Mouse (Mus musculus): ENCODE measurements around the gene Gm6169. TPM values are rescaled to one million over a fixed set of nuclear protein-coding genes. Genes with fewer than 3 reads are reported as not detected.
"Not testable (repeated sequence)": the region's sequence is repeated elsewhere in the genome, so short reads cannot be mapped to it uniquely, and the experiment has no call there.

The Gm6169 gene
- 3.0 and 3.3 TPM in 2 replicates for polyA plus RNA-seq (2014; fragmentation: Nextera tagmentation; extraction: Ambion mirVana)

DNA sequence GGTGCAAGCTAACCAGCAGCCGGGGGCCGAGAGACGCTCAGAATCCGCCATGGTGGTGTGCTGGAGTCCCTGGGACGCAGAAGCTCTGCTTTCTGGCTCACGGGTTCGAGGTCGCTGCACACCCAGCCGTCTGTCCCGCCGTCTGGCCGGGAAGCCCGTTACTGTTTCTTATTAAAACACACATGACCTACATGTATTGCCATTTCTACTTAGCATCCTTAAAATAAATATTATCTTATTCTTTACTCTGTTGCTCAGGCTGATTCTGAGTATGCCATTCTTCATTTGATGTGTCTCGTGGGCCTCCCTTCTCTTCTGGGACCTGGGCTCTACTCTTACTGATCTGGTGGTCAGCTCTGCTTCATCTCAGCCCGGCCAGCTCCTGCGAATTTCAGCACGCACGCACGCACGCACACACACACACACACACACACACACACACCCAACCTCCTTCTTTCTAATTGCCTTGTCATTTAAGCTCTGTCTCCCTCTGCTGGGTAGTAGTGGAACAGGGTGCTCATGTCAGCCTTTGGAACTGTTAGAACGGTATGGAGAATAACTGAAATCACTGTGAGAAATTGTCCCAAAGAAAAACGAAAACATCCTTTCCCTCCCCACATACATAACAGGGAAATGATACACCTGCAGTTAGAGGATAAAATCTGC is at the start of gene Gm6169:
Gene Gm6169 (minus strand): TSS at position 51 of the 666 bp plus-strand sequence.
- WGBS (ENCODE audit: insufficient replicate concordance): 82% methylated on average over 22 of the region's 22 CpGs
- no peaks in the 10 kb centered on the region for H3K9me3 ChIP-seq (replicated peaks; ENCODE audit: control insufficient read depth, low read length)
- no peak for ATAC-seq (replicated peaks; ENCODE audit: insufficient number of reproducible peaks, low FRiP score, low TSS enrichment)

GRCm38 (mm10) chr13:97145834-97146233 is 46.8 kb upstream of the Gm6169 start:
- Histone ChIP-seq H3K9me3 (replicated peaks; ENCODE audit: control insufficient read depth, low read length) (no peaks in the 10 kb centered on the region), H3K9ac (ENCODE audit: low read depth, low read length) (no peak overlapping the region), H3K36me3 (ENCODE audit: control insufficient read depth, insufficient read depth, low read length) (peaks cover 8% of the 10 kb centered on the region; the same call in 1 of the 2 replicates), H3K27ac (ENCODE audit: low read depth, low read length) (no peak overlapping the region), H3K27me3 (ENCODE audit: control insufficient read depth, insufficient read depth, low read length) (no peaks in the 10 kb centered on the region), H3K4me3 (ENCODE audit: low read depth, low read length) (no peak overlapping the region), H3K4me2 (no peak overlapping the region), H3K4me1 (ENCODE audit: control insufficient read depth, insufficient read depth, low read length) (no peaks in the 10 kb centered on the region)
- WGBS (ENCODE audit: insufficient replicate concordance): 66% methylated on average over 4 of the region's 4 CpGs
- ATAC-seq (replicated peaks; ENCODE audit: insufficient number of reproducible peaks, low FRiP score, low TSS enrichment): no peak

More for the DNA sequence above, at the start of gene Gm6169:
- Histone ChIP-seq H3K27ac (ENCODE audit: low read depth, low read length) (no peak within 1 kb of the TSS), H3K9ac (ENCODE audit: low read depth, low read length) (no peak within 1 kb of the TSS), H3K4me2 (no peak within 1 kb of the TSS), H3K27me3 (ENCODE audit: control insufficient read depth, insufficient read depth, low read length) (no peaks in the 10 kb centered on the region), H3K4me1 (ENCODE audit: control insufficient read depth, insufficient read depth, low read length) (no peaks in the 10 kb centered on the region), H3K36me3 (ENCODE audit: control insufficient read depth, insufficient read depth, low read length) (no peaks in the 10 kb centered on the region), H3K4me3 (ENCODE audit: low read depth, low read length) (no peak within 1 kb of the TSS)

GRCm38 (mm10) chr13:97142321-97142720 is 43.3 kb upstream of the Gm6169 start:
- no peak overlapping the region for H3K4me2 ChIP-seq
- 81% methylated on average over 7 of the region's 7 CpGs for WGBS (ENCODE audit: insufficient replicate concordance)
- no peaks in the 10 kb centered on the region for H3K4me1 ChIP-seq (ENCODE audit: control insufficient read depth, insufficient read depth, low read length)
- no peak overlapping the region for H3K27ac ChIP-seq (ENCODE audit: low read depth, low read length)
- no peak overlapping the region for H3K4me3 ChIP-seq (ENCODE audit: low read depth, low read length)
- ATAC-seq (replicated peaks; ENCODE audit: insufficient number of reproducible peaks, low FRiP score, low TSS enrichment): no peak
- H3K27me3 ChIP-seq (ENCODE audit: control insufficient read depth, insufficient read depth, low read length): no peaks in the 10 kb centered on the region
- no peaks in the 10 kb centered on the region; the same call in 1 of the 2 replicates for H3K36me3 ChIP-seq (ENCODE audit: control insufficient read depth, insufficient read depth, low read length)
- H3K9me3 ChIP-seq (replicated peaks; ENCODE audit: control insufficient read depth, low read length): no peaks in the 10 kb centered on the region
- no peak overlapping the region for H3K9ac ChIP-seq (ENCODE audit: low read depth, low read length)

DNA sequence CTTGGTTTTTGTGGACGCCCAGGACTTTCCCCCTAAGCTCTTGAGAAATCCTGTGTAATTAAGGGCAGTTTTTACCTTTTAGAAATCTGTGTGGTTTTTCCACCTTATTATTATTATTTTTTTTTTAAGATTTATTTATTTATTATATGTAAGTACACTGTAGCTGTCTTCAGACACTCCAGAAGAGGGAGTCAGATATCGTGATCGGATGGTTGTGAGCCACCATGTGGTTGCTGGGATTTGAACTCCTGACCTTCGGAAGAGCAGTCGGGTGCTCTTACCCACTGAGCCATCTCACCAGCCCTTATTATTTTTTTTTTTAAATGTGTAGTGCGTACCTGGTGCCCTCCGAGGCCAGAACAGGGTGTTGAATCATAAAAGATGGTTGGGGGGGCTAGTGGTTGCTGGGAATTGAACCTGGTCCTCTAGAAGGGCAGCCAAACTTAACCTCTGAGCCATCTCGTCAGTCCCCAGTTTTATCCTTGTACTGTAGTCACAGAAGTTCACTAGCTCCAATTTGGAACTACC is 39.4 kb upstream of the Gm6169 start:
- not testable (repeated sequence) for H3K4me1 ChIP-seq (ENCODE audit: control insufficient read depth, insufficient read depth, low read length); H3K27ac ChIP-seq (ENCODE audit: low read depth, low read length); H3K27me3 ChIP-seq (ENCODE audit: control insufficient read depth, insufficient read depth, low read length); ATAC-seq (replicated peaks; ENCODE audit: insufficient number of reproducible peaks, low FRiP score, low TSS enrichment); H3K36me3 ChIP-seq (ENCODE audit: control insufficient read depth, insufficient read depth, low read length); H3K9me3 ChIP-seq (replicated peaks; ENCODE audit: control insufficient read depth, low read length)
- Histone ChIP-seq H3K4me2 (peak overlapping the region; percentile 54), H3K4me3 (ENCODE audit: low read depth, low read length) (peak overlapping the region; percentile 96), H3K9ac (ENCODE audit: low read depth, low read length) (peak overlapping the region; percentile 85)
- 31% methylated on average over 8 of the region's 8 CpGs for whole genome bisulfite sequencing (ENCODE audit: insufficient replicate concordance)

DNA sequence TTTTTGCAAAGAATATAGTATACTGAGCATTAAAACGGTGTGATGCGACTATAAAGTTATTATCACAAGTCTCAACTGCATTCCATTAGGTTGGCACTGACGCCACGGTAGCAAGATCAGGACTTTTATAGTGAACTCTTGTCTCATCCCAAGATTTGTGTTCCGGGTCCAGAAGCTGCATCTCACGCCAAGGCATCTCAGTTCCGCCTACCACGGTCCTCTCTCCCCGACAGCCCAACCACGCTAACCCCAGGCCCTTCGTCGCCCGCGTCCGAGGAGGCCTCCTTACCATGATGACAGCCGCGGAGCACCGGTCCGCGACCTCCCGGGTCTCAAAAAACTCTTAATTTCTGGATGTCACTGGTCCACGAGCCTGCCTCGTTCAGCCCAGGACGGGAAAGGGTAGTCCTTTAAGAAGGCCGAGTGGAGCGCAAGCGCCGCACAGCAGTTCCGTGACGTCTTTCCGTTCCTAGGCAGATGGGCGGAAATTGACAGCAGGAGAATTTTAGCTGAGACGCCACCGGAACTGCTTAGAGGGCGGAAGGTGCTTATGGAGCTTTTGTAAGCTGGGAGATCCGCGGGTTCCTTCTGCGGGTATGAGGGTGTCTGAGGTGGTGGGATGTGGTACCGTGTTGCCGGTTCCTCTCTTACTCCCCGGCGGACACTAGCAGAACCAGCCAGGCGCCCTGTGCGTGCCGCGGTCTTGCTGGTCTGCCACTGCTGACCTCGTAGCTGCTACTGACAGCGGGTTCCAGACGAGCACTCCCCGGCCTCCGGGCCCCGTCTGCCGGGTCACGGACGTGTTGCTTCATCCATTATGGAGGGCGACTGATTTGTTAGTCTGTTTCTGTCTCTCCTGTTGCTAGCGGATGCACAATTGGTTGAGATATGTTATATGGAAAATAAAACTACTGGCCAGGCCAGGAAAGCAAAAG is 38.7 kb upstream of the Gm6169 start, which contains the start of the genes Gfm2 and Nsa2:
Gene Gfm2 (plus strand): TSS at position 472 of the 935 bp plus-strand sequence.
Gene Nsa2 (minus strand): TSS at position 472 of the 935 bp plus-strand sequence.
- H3K4me1 ChIP-seq (ENCODE audit: control insufficient read depth, insufficient read depth, low read length): no peaks in the 10 kb centered on the region
- H3K9me3 ChIP-seq (replicated peaks; ENCODE audit: control insufficient read depth, low read length): no peaks in the 10 kb centered on the region
- H3K4me3 ChIP-seq (ENCODE audit: low read depth, low read length): peak within 1 kb of the TSS; percentile 96
- H3K27me3 ChIP-seq (ENCODE audit: control insufficient read depth, insufficient read depth, low read length): no peaks in the 10 kb centered on the region
- WGBS (ENCODE audit: insufficient replicate concordance): 1% methylated on average over 57 of the region's 57 CpGs
- H3K9ac ChIP-seq (ENCODE audit: low read depth, low read length): peak within 1 kb of the TSS; percentile 85
- peaks cover 7% of the 10 kb centered on the region; the same call in 1 of the 2 replicates for H3K36me3 ChIP-seq (ENCODE audit: control insufficient read depth, insufficient read depth, low read length)
- peak within 1 kb of the TSS; percentile 60 for H3K4me2 ChIP-seq
- peak; percentile 91 for ATAC-seq (replicated peaks; ENCODE audit: insufficient number of reproducible peaks, low FRiP score, low TSS enrichment)
- H3K27ac ChIP-seq (ENCODE audit: low read depth, low read length): peak within 1 kb of the TSS; percentile 78

DNA sequence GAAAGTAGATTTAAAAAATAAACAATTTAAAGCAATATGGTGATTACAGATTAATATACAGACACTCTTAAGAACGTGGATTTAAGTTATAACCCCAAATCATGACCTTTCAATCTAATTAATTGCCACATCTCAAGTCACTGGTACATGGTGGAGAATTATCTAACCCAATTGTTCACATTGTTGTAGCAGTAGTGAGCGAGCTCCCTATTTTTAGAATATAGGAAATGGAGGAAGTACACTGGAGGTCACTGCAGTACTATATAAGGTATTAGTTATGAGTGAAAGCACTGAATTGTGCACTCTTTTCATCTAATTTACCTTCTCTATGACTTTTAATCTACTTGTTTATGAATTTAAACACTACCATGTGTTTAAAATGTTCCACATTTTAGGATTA is 31.4 kb upstream of the Gm6169 start:
- not testable (repeated sequence) for H3K4me1 ChIP-seq (ENCODE audit: control insufficient read depth, insufficient read depth, low read length); H3K4me3 ChIP-seq (ENCODE audit: low read depth, low read length); H3K27me3 ChIP-seq (ENCODE audit: control insufficient read depth, insufficient read depth, low read length); H3K9me3 ChIP-seq (replicated peaks; ENCODE audit: control insufficient read depth, low read length); H3K4me2 ChIP-seq; H3K36me3 ChIP-seq (ENCODE audit: control insufficient read depth, insufficient read depth, low read length); H3K27ac ChIP-seq (ENCODE audit: low read depth, low read length); H3K9ac ChIP-seq (ENCODE audit: low read depth, low read length); ATAC-seq (replicated peaks; ENCODE audit: insufficient number of reproducible peaks, low FRiP score, low TSS enrichment)
- no CpG with 5 or more reads among the region's 2 CpGs for WGBS (ENCODE audit: insufficient replicate concordance)

GRCm38 (mm10) chr13:97129654-97130053 is 30.6 kb upstream of the Gm6169 start:
- not testable (repeated sequence) for H3K9ac ChIP-seq (ENCODE audit: low read depth, low read length); H3K4me1 ChIP-seq (ENCODE audit: control insufficient read depth, insufficient read depth, low read length); H3K27ac ChIP-seq (ENCODE audit: low read depth, low read length); H3K9me3 ChIP-seq (replicated peaks; ENCODE audit: control insufficient read depth, low read length); H3K4me3 ChIP-seq (ENCODE audit: low read depth, low read length); ATAC-seq (replicated peaks; ENCODE audit: insufficient number of reproducible peaks, low FRiP score, low TSS enrichment); H3K27me3 ChIP-seq (ENCODE audit: control insufficient read depth, insufficient read depth, low read length); H3K36me3 ChIP-seq (ENCODE audit: control insufficient read depth, insufficient read depth, low read length); H3K4me2 ChIP-seq
- WGBS (ENCODE audit: insufficient replicate concordance): 97% methylated on average over 2 of the region's 4 CpGs

DNA sequence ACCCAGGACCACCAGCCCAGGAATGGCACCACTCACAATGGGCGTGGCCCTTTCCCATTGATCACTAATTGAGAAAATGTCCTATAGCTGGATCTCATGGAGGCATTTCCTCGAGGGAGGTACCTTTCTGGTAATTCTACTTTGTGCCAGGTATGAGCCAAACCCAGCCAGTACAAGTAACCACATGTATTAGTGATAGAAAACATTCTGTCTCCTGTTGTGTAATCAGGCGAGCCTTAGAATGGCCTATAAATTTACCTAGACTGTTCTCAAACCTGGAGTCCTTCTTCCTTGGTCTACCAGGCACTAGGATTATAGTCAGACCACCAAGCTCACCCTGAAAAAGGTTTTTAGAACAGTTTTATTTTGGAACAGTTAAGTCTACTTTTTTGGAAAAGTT is 22.3 kb upstream of the Gm6169 start:
- 80% methylated on average over 3 of the region's 3 CpGs for WGBS (ENCODE audit: insufficient replicate concordance)

More for the DNA sequence above, 22.3 kb upstream of the Gm6169 start:
- Histone ChIP-seq H3K36me3 (ENCODE audit: control insufficient read depth, insufficient read depth, low read length) (0 out of 2 replicates have a peak, but pooled peaks cover 4% of the 10 kb centered on the region), H3K9me3 (replicated peaks; ENCODE audit: control insufficient read depth, low read length) (no peaks in the 10 kb centered on the region), H3K27ac (ENCODE audit: low read depth, low read length) (no peak overlapping the region), H3K27me3 (ENCODE audit: control insufficient read depth, insufficient read depth, low read length) (no peaks in the 10 kb centered on the region), H3K9ac (ENCODE audit: low read depth, low read length) (no peak overlapping the region), H3K4me2 (no peak overlapping the region), H3K4me1 (ENCODE audit: control insufficient read depth, insufficient read depth, low read length) (no peaks in the 10 kb centered on the region), H3K4me3 (ENCODE audit: low read depth, low read length) (no peak overlapping the region)
- no peak for ATAC-seq (replicated peaks; ENCODE audit: insufficient number of reproducible peaks, low FRiP score, low TSS enrichment)
